7 mouse cellular contexts compared by ENCODE assay signal in the genomic region with DNA sequence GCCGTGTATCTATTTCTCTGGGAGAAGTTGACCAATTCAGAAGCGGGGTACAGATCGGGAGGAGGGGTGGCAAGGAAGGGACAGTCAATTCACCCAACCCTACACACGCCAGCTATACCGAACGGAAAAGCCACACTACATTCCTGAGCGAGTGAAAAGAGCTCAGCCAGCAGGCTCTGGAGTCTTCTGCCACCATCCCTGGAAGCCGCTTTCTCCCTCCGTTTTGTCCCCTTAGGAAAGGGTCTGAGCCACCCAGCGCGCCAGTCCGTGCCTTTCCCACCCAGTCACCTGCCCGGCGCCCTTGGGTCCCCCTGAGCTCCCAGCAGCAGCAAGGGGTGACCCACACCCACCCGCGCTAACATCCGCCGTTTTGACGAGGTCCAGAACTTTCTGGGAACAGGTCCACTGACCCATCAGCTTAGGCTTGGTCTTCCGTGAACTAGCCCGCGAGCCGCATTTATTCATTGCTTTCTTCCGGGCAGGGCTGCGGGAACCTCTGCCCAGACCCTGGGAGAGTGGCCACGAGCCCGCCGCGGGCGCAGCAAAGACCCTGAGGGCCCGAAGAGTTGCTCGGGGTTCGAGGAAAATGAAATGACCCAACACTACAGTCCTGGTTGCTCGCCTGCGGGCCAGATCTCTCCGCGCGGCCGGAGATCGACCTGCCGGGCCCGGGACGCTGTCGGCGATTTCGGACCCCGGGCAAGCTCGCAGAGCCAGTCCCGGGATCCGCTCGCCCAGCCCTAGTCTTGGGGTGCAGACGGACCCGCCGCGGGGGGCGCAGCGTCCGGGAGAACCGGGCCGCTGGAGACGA. TPM values are rescaled to one million over a fixed set of nuclear protein-coding genes. Genes with fewer than 3 reads are reported as not detected.
DNase-seq lines count a peak whose midpoint lies in the region; ATAC-seq and TF ChIP-seq lines count a peak whose summit lies in the region.

No protein-coding gene starts in this region.

- WGBS in forebrain, embryonic 14.5 days, result under 1% methylated on average over 57 of the region's 61 CpGs
- WGBS in liver, embryonic 13.5 days (ENCODE audit: insufficient replicate concordance), result 2% methylated on average over 61 of the region's 61 CpGs

- H3K36me3 ChIP-seq in forebrain, embryonic 14.5 days (ENCODE audit: control insufficient read depth, insufficient read depth, low read length), result no peaks in the 10 kb centered on the region
- no peaks in the 10 kb centered on the region for H3K36me3 ChIP-seq in liver, embryonic 13.5 days

- H3K27ac ChIP-seq in layer of hippocampus, adult 2 months, result peak overlapping the region; percentile 99
- peak overlapping the region; percentile 100 for H3K27ac ChIP-seq in forebrain, embryonic 14.5 days (ENCODE audit: low read depth, low read length)
- no peak overlapping the region for H3K27ac ChIP-seq in liver, embryonic 13.5 days

- peak overlapping the region; percentile 73 for H3K4me3 ChIP-seq in layer of hippocampus, adult 2 months
- H3K4me3 ChIP-seq in forebrain, embryonic 14.5 days (ENCODE audit: low read depth, low read length), result peak overlapping the region; percentile 56
- peak overlapping the region; percentile 33 for H3K4me3 ChIP-seq in liver, embryonic 13.5 days (replicated peaks)

- no peaks in the 10 kb centered on the region for H3K27me3 ChIP-seq in forebrain, embryonic 14.5 days (replicated peaks; ENCODE audit: control insufficient read depth, insufficient read depth, low read length)
- peaks cover 99% of the 10 kb centered on the region for H3K27me3 ChIP-seq in liver, embryonic 13.5 days

- peak overlapping the region; percentile 100 for H3K9ac ChIP-seq in forebrain, embryonic 14.5 days (ENCODE audit: low read length)
- no peak overlapping the region for H3K9ac ChIP-seq in liver, embryonic 13.5 days

- peak overlapping the region; percentile 98 for H3K4me2 ChIP-seq in forebrain, embryonic 14.5 days (ENCODE audit: low read length)
- peak overlapping the region; percentile 43 for H3K4me2 ChIP-seq in liver, embryonic 13.5 days

- no peak for ATAC-seq in forebrain, embryonic 14.5 days
- no peak for ATAC-seq in liver, embryonic 13.5 days (ENCODE audit: low read depth)

- no peak for DNase-seq in layer of hippocampus, adult 2 months (ENCODE audit: low spot score in 2 of 2)
- DNase-seq in layer of hippocampus, adult 18-20 months (ENCODE audit: low spot score in 2 of 2), result no peak
- DNase-seq in cerebellum, adult 9-11 months, result peak; percentile 59
- DNase-seq in forebrain, embryonic 14.5 days (ENCODE audit: low spot score), result peak; percentile 56
- DNase-seq in liver, embryonic 13.5 days, result no peak
- no peak for DNase-seq in testis, postnatal 14 days (ENCODE audit: low spot score)
- DNase-seq in gastrocnemius, postnatal 14 days, result no peak

- peaks cover 46% of the 10 kb centered on the region for H3K4me1 ChIP-seq in forebrain, embryonic 14.5 days (ENCODE audit: control insufficient read depth, insufficient read depth, low read length)
- peaks cover 7% of the 10 kb centered on the region; the same call in 1 of the 2 replicates for H3K4me1 ChIP-seq in liver, embryonic 13.5 days (replicated peaks)

- H3K9me3 ChIP-seq in forebrain, embryonic 14.5 days (replicated peaks; ENCODE audit: control insufficient read depth, low read length), result no peaks in the 10 kb centered on the region
- no peaks in the 10 kb centered on the region for H3K9me3 ChIP-seq in liver, embryonic 13.5 days (replicated peaks)

- intact Hi-C loops in gastrocnemius, postnatal 14 days (cut with DNase I; ENCODE audit: low total_unique reads), result no loop called here

- peak; percentile 49 for TF ChIP-seq CTCF in layer of hippocampus, adult 2 months (conservative IDR thresholded peaks at IDR 0.05)

RNA-seq across cellular contexts. Expression of a gene that starts 54.1 kb away (rescaled TPM):
- not detected for total RNA-seq in layer of hippocampus, adult 2 months (2021)
- not detected for total RNA-seq in layer of hippocampus, adult 18-20 months (2021)
- 0.25 TPM in 1 of 2 replicates, not detected in the other for polyA plus RNA-seq in forebrain, embryonic 14.5 days (2014; fragmentation: Nextera tagmentation; extraction: Ambion mirVana)
- polyA plus RNA-seq in liver, embryonic 13.5 days (2015; fragmentation: Nextera tagmentation; extraction: Ambion mirVana), result 14.7 and 15.4 TPM in 2 replicates
- not detected for total RNA-seq in gastrocnemius, postnatal 14 days (2021)

RNA-seq across cellular contexts. Expression of a gene that starts 58.2 kb away (rescaled TPM):
- 100 to 1,000 TPM; 206 to 210 TPM for total RNA-seq in layer of hippocampus, adult 2 months (2021)
- 100 to 1,000 TPM; 194 to 205 TPM for total RNA-seq in layer of hippocampus, adult 18-20 months (2021)
- polyA plus RNA-seq in forebrain, embryonic 14.5 days (2014; fragmentation: Nextera tagmentation; extraction: Ambion mirVana), result 17.3 and 20.4 TPM in 2 replicates
- polyA plus RNA-seq in liver, embryonic 13.5 days (2015; fragmentation: Nextera tagmentation; extraction: Ambion mirVana), result 5.5 and 7.5 TPM in 2 replicates
- 100 to 1,000 TPM; 136 to 137 TPM for total RNA-seq in gastrocnemius, postnatal 14 days (2021)

Comparison
In these comparisons a context has a peak if more than half of its experiments do, and no peak if none do; other contexts are left out.
1. DNase-seq: peak in cerebellum, adult 9-11 months (single experiment) and forebrain, embryonic 14.5 days (single experiment); none in layer of hippocampus, adult 2 months (0 of 2), layer of hippocampus, adult 18-20 months (0 of 2), liver, embryonic 13.5 days (single experiment), testis, postnatal 14 days (single experiment) and gastrocnemius, postnatal 14 days (single experiment).
2. Peak in every context shown above with its lines, with median percentiles within 50 percentile points of each other: H3K4me3 ChIP-seq.